Mouse (Mus musculus): ENCODE data around the gene Lonrf2.
A peak's percentile ranks its signal among the peaks of the same experiment; 100 is the strongest.

DNA sequence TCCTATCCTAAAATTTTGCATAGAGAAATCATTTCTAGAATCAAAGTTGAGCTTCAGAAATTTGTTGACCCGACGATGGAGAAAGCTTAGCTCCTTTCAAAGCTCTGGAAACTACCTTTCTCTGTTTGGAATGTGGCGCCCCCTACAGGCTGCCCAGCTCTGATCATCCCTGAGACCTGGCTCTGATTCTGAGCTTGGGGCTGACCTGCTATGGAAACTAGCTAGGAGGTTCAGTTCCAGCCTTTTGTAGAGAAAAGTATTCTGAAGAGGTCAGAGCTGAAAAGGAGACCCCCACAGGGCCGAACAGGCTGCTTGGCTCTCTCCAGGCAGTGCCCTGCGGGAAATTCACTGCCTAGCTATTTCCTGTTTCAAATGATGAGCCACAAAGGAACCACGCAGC lies 66.6 kb downstream of the Lonrf2 start:
- TF ChIP-seq CTCF (IDR thresholded peaks at IDR 0.05; ENCODE audit: low read depth, low read length), result peak; percentile 61
- TF ChIP-seq POLR2A (IDR thresholded peaks at IDR 0.05; ENCODE audit: extremely low read depth, insufficient read depth, low read length), result no peak
